Mouse (Mus musculus) ovary, postnatal 10 days (tissue): ENCODE results near the gene Ptx4.

Source experiments
- DNase-seq: peaks from one replicate; pipeline ENCODE4 v3.0.0; 2022; ENCODE audit warnings: low spot score

Gene Ptx4

GRCm38 (mm10) chr17:25120406-25120805 lies at the start of gene Ptx4:
Gene Ptx4 (plus strand): TSS chr17:25120760.
- no peak for DNase-seq

GRCm38 (mm10) chr17:25076906-25077305 lies 43.7 kb upstream of the Ptx4 start:
- DNase-seq = no peak

GRCm38 (mm10) chr17:25077771-25078372 lies 42.7 kb upstream of the Ptx4 start:
- DNase-seq = no peak

GRCm38 (mm10) chr17:25080210-25080609 lies 40.4 kb upstream of the Ptx4 start:
- DNase-seq = no peak

- no peak for DNase-seq
Measured at GRCm38 (mm10) chr17:25080960-25081381, 39.6 kb upstream of the Ptx4 start.

GRCm38 (mm10) chr17:25082081-25082847 lies 38.3 kb upstream of the Ptx4 start:
- DNase-seq = no peak

GRCm38 (mm10) chr17:25082887-25083286 lies 37.7 kb upstream of the Ptx4 start:
- no peak for DNase-seq

- DNase-seq = no peak
Measured at GRCm38 (mm10) chr17:25083444-25083931, 37.1 kb upstream of the Ptx4 start, which contains the start of gene Tmem204. Gene Tmem204 (minus strand): TSS chr17:25083591.

- no peak for DNase-seq
Measured at GRCm38 (mm10) chr17:25084835-25085385, 35.6 kb upstream of the Ptx4 start.

- DNase-seq = no peak
Measured at GRCm38 (mm10) chr17:25086724-25087123, 33.8 kb upstream of the Ptx4 start.

- DNase-seq = no peak
Measured at GRCm38 (mm10) chr17:25089158-25089557, 31.4 kb upstream of the Ptx4 start.

- DNase-seq = no peak
Measured at GRCm38 (mm10) chr17:25090450-25090849, 30.1 kb upstream of the Ptx4 start.

- no peak for DNase-seq
Measured at GRCm38 (mm10) chr17:25096221-25096620, 24.3 kb upstream of the Ptx4 start.

- DNase-seq = no peak
Measured at GRCm38 (mm10) chr17:25100052-25100451, 20.5 kb upstream of the Ptx4 start.

GRCm38 (mm10) chr17:25101338-25101737 lies 19.2 kb upstream of the Ptx4 start:
- no peak for DNase-seq

- no peak for DNase-seq
Measured at GRCm38 (mm10) chr17:25107786-25108185, 12.8 kb upstream of the Ptx4 start.

- no peak for DNase-seq
Measured at GRCm38 (mm10) chr17:25109578-25109977, 11.0 kb upstream of the Ptx4 start.

- no peak for DNase-seq
Measured at GRCm38 (mm10) chr17:25110590-25110989, 10.0 kb upstream of the Ptx4 start.

GRCm38 (mm10) chr17:25111220-25111619 lies 9.3 kb upstream of the Ptx4 start:
- no peak for DNase-seq

- DNase-seq = no peak
Measured at GRCm38 (mm10) chr17:25111739-25112422, 8.7 kb upstream of the Ptx4 start.

- no peak for DNase-seq
Measured at GRCm38 (mm10) chr17:25112423-25112810, 8.1 kb upstream of the Ptx4 start.

- no peak for DNase-seq
Measured at GRCm38 (mm10) chr17:25114908-25115645, 5.5 kb upstream of the Ptx4 start.
